Mouse (Mus musculus) intestine, postnatal 0 days (tissue): ENCODE data around the gene Syngr1. TPM values are rescaled to one million over a fixed set of nuclear protein-coding genes. Genes with fewer than 3 reads are reported as not detected.

Source experiments
- ATAC-seq: fragments of 200-750 bp; cut with Nextera tagmentation; 2 replicates; pipeline ENCODE4 v1.8.0; 2017; ENCODE audit warnings: mild to moderate bottlenecking, moderate TSS enrichment, moderate library complexity
- H3K27ac ChIP-seq: fragments of 300-500 bp; sonication (generic); 2 replicates; pipeline ENCODE4 v1.5.1; 2014; ENCODE audit warnings: mild to moderate bottlenecking, low read depth, low read length, moderate library complexity
- H3K27me3 ChIP-seq: fragments of 300-500 bp; sonication (generic); replicated peaks from 2 replicates; pipeline ENCODE4 v1.6.1; 2014; ENCODE audit warnings: low read length, mixed read lengths; ENCODE audit not compliant: control insufficient read depth, insufficient read depth
- H3K36me3 ChIP-seq: fragments of 300-500 bp; sonication (generic); 2 replicates; pipeline ENCODE4 v1.6.1; 2014; ENCODE audit warnings: mild to moderate bottlenecking, moderate library complexity; ENCODE audit not compliant: control insufficient read depth, insufficient read depth
- H3K4me1 ChIP-seq: fragments of 300-500 bp; sonication (generic); replicated peaks from 2 replicates; pipeline ENCODE4 v1.6.1; 2014; ENCODE audit warnings: antibody characterized with exemption, low read length, mixed read lengths; ENCODE audit not compliant: control insufficient read depth, insufficient read depth
- H3K4me2 ChIP-seq: fragments of 300-500 bp; sonication (generic); replicated peaks from 2 replicates; pipeline ENCODE4 v1.6.1; 2014; ENCODE audit warnings: low read depth, mild to moderate bottlenecking, moderate library complexity
- H3K4me3 ChIP-seq: fragments of 300-500 bp; sonication (generic); 2 replicates; pipeline ENCODE4 v1.5.1; 2014; ENCODE audit warnings: low read depth, low read length
- H3K9ac ChIP-seq: fragments of 300-500 bp; sonication (generic); 2 replicates; pipeline ENCODE4 v1.6.1; 2014; ENCODE audit warnings: mild to moderate bottlenecking, low read depth, low read length
- H3K9me3 ChIP-seq: fragments of 300-500 bp; sonication (generic); 2 replicates; pipeline ENCODE4 v1.6.1; 2016; ENCODE audit warnings: mixed run types; ENCODE audit not compliant: control insufficient read depth
- CTCF ChIP-seq: sonication (generic); IDR thresholded peaks from 2 replicates; pipeline ENCODE4 v1.5.1; 2016; ENCODE audit warnings: low read depth, mild to moderate bottlenecking, control low read depth, antibody characterized with exemption, moderate library complexity
- WGBS: fragments of 180-500 bp; shearing (Covaris S2); extraction: QIAGEN DNeasy Blood & Tissue Kit; methylation state at CpG from one replicate; pipeline ENCODE4 v1.1.7; 2014; 5-methylcytosine and 5-hydroxymethylcytosine counted together
- microRNA-seq: library from miRNA; unstranded; fragments of <30 nt; microRNA quantifications from one replicate; pipeline ENCODE4, GENCODE M21; 2016
- polyA plus RNA-seq: library from polyadenylated mRNA; unstranded; fragments of >200 nt; fragmentation: Nextera tagmentation; extraction: Ambion mirVana; gene quantifications from 2 replicates; pipeline ENCODE4 v1.2.1, GENCODE M21; 2015

The Syngr1 gene
- polyA plus RNA-seq, 1 experiment from 2014 or later = 6.8 TPM

DNA sequence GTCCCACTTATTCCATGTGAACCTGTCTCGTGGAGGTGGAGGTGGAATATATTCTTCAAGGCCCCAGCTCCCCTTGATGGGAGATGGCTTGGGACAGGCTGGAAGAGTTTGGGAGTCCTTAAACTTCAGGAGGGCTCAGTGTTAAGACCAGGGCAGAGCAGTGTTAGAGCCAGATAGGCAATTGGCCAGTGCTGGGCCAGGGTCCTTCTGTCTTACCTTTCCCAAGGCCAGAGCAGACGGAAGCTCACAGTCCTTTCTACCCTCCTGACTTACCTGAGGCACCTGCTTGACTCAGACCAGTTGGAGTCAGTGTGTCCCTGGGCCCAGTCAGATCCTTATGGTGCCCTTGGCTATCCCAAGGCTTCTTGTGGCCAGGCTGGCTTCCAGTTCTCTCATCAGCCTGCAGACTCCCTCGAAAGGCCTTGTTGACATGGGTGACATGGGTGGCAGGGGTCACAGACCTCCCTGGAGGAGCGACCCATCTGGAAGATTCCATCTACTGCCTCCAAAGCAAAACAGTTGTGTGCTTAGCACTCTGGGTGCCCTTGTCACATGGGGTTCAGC, 71.3 kb downstream of the Syngr1 start:
- ATAC-seq = no peak
- WGBS = 87% methylated on average over 4 of the region's 4 CpGs
- no peak overlapping the region for H3K4me2 ChIP-seq
- no peaks in the 10 kb centered on the region for H3K27me3 ChIP-seq
- no peak for TF ChIP-seq CTCF
- H3K27ac ChIP-seq = no peak overlapping the region
- H3K36me3 ChIP-seq = peaks cover 43% of the 10 kb centered on the region
- H3K4me3 ChIP-seq = no peak overlapping the region
- H3K4me1 ChIP-seq = peaks cover 16% of the 10 kb centered on the region
- H3K9ac ChIP-seq = no peak overlapping the region
- H3K9me3 ChIP-seq = no peaks in the 10 kb centered on the region

DNA sequence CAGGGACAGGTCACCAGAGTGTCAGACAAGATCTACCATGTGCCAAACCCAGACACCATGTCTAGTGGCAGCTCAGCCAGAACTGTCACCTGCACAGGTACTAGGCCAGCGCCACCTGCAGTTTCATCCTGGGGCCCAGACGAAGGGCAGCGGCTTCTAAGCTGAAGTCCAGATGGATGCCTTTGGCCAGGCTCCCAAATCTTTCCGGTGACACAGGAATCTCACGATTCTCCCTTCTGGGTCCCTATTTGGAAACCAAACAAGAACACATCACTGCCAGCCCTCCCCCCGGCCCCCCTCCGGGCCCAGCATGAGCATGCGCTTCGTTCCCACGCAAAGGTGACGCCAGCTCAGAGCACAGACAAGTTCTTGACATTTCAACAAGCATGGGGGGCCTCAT, 72.1 kb downstream of the Syngr1 start:
- Histone ChIP-seq H3K4me3 (no peak overlapping the region), H3K4me1 (peaks cover 8% of the 10 kb centered on the region), H3K36me3 (peaks cover 37% of the 10 kb centered on the region), H3K9ac (no peak overlapping the region), H3K27ac (no peak overlapping the region), H3K4me2 (no peak overlapping the region), H3K9me3 (no peaks in the 10 kb centered on the region), H3K27me3 (no peaks in the 10 kb centered on the region)
- no peak for ATAC-seq
- peak; percentile 36 for TF ChIP-seq CTCF
- 79% methylated on average over 11 of the region's 11 CpGs for WGBS

DNA sequence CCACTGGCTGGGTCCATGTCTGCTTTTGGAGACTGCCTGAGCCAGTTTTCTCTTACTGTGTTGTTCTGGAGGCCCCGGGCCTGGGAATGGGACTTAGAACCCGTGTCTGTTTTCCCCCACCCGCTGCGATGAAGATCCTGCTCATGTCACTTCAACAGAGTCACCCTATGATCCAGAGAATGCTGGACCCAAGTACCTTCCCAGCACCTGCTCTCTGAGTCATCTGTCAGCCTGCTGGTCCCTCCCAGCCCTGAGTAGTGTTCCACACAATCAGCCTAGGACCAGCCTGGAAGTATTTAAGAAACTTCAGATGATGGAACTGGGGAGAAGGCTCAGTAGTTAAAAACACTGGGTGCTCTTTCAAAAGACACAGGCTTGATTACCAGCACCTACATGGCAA, 72.6 kb downstream of the Syngr1 start:
- no peak for TF ChIP-seq CTCF
- Histone ChIP-seq H3K4me2 (no peak overlapping the region), H3K36me3 (peaks cover 34% of the 10 kb centered on the region), H3K9ac (no peak overlapping the region), H3K4me1 (peaks cover 4% of the 10 kb centered on the region), H3K27ac (no peak overlapping the region), H3K9me3 (no peaks in the 10 kb centered on the region), H3K4me3 (no peak overlapping the region), H3K27me3 (no peaks in the 10 kb centered on the region)
- ATAC-seq = no peak
- 74% methylated on average over 4 of the region's 4 CpGs for WGBS

DNA sequence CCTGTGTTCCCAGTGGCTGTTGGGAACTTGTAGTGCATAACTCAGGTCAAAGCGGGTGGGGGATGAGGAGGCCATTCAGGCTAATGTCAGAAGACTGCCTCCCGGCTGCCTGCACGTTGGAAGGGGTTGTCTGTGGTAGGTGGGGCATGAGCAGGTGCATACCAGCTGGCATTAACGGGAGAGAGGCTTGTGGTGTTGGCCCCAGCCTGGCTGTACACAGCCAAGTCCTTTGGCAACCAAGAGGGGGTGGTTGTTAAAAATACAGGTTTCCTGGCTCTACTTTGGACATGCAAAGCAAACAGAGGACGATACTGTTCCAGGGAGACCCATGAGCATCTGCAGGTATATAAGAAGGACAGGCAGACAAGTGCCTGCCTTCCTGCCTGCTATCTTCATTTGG, 74.3 kb downstream of the Syngr1 start:
- no peak overlapping the region for H3K4me2 ChIP-seq

More for the DNA sequence above, 74.3 kb downstream of the Syngr1 start:
- ATAC-seq = no peak
- no peak for TF ChIP-seq CTCF
- no peaks in the 10 kb centered on the region; the same call in 1 of the 2 replicates for H3K4me1 ChIP-seq
- H3K36me3 ChIP-seq = peaks cover 24% of the 10 kb centered on the region
- WGBS = 35% methylated on average over 5 of the region's 5 CpGs
- H3K27ac ChIP-seq = no peak overlapping the region
- no peak overlapping the region for H3K9ac ChIP-seq
- no peaks in the 10 kb centered on the region for H3K27me3 ChIP-seq
- H3K9me3 ChIP-seq = no peaks in the 10 kb centered on the region
- no peak overlapping the region for H3K4me3 ChIP-seq

Small RNA genes within 50 kb of the gene (microRNA-seq; reads per million reads assigned to microRNA genes)
- 44.0 reads per million, percentile 38 among the genes with 10 or more reads in this experiment for gene Snord43

Other genes with a start within 250 kb of the Syngr1 start
- gene Apobec3, start 199.7 kb upstream of the Syngr1 start, polyA plus RNA-seq = 5.1 and 6.4 TPM in 2 replicates
- 2.5 and 3.8 TPM in 2 replicates for gene Cbx7, start 120.2 kb upstream of the Syngr1 start, polyA plus RNA-seq
- gene Pdgfb, start 76.4 kb upstream of the Syngr1 start, polyA plus RNA-seq = 6.9 and 7.1 TPM in 2 replicates
- 436 and 450 TPM in 2 replicates for gene Rpl3, start 534 bp downstream of the Syngr1 start, polyA plus RNA-seq
- gene Tab1, start 41.8 kb downstream of the Syngr1 start, polyA plus RNA-seq = 12.6 and 13.6 TPM in 2 replicates
- 12.2 and 13.1 TPM in 2 replicates for gene Mgat3, start 82.4 kb downstream of the Syngr1 start, polyA plus RNA-seq
- 12.0 and 14.2 TPM in 2 replicates for gene Mief1, start 142.7 kb downstream of the Syngr1 start, polyA plus RNA-seq
- gene AC140267.1, start 144.5 kb downstream of the Syngr1 start, polyA plus RNA-seq = not detected in 2 replicates
- gene Atf4, start 163.8 kb downstream of the Syngr1 start, polyA plus RNA-seq = 95.2 and 106 TPM in 2 replicates
- 48.4 and 49.3 TPM in 2 replicates for gene Rps19bp1, start 173.0 kb downstream of the Syngr1 start, polyA plus RNA-seq
- gene Cacna1i, start 195.9 kb downstream of the Syngr1 start, polyA plus RNA-seq = 0.03 TPM in 1 of 2 replicates, not detected in the other